Mouse (Mus musculus): ENCODE data around the gene 2010111I01Rik. TPM values are rescaled to one million over a fixed set of nuclear protein-coding genes. Genes with fewer than 3 reads are reported as not detected.

2010111I01Rik gene
- polyA plus RNA-seq, 1 experiment from 2014 or later, result 28.5 TPM

DNA sequence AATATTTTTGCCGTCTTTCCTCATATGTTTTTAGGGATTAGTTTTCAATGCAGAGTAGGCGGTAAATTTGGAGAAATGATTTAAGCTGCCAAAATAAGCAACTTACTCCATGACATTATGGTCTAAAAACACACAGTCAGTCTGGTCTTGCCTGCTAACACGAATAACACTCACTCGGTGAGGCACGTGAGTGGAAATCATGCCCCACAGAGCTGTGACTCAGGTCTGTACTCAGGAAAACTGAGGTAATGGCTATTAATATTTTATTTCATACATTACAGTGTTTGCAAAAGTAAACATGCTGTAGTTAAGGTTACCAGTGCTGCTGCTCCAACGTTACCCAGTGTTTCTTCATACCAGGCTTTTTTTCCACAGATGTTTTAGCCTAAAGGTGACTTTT lies 176.1 kb downstream of the 2010111I01Rik start:
- WGBS, result 94% methylated on average over 6 of the region's 6 CpGs
- Histone ChIP-seq H3K4me3 (no peak overlapping the region), H3K4me1 (peaks cover 10% of the 10 kb centered on the region), H3K36me3 (no peaks in the 10 kb centered on the region), H3K9me3 (replicated peaks) (no peaks in the 10 kb centered on the region), H3K27ac (replicated peaks) (no peak overlapping the region), H3K27me3 (ENCODE audit: low read depth, poor library complexity, severe bottlenecking) (no peaks in the 10 kb centered on the region)
- DNase-seq (ENCODE audit: low spot score), result no peak

DNA sequence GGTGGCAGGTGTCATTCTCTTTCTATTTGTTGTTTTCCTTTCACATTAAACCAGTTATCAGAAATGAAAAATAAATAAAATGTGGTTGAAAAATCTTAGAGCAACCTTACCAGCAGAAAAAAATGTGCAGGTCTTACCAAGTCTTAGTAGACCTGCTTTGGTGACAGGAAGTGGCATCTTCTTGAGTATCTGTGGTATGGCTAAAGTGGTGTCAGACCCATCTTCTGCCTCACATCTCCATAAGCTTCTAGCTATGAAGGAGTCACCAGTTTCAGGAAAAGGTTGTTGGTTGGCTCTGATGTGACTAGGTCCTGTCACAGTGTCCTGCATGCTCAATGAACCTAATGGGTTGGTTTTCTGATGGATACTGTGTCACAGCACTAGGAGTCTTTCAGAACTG lies 176.6 kb downstream of the 2010111I01Rik start:
- H3K27ac ChIP-seq (replicated peaks), result no peak overlapping the region
- peaks cover 15% of the 10 kb centered on the region for H3K4me1 ChIP-seq
- H3K27me3 ChIP-seq (ENCODE audit: low read depth, poor library complexity, severe bottlenecking), result no peaks in the 10 kb centered on the region
- no peak for DNase-seq (ENCODE audit: low spot score)
- H3K4me3 ChIP-seq, result no peak overlapping the region
- no peaks in the 10 kb centered on the region for H3K36me3 ChIP-seq
- no peaks in the 10 kb centered on the region for H3K9me3 ChIP-seq (replicated peaks)

DNA sequence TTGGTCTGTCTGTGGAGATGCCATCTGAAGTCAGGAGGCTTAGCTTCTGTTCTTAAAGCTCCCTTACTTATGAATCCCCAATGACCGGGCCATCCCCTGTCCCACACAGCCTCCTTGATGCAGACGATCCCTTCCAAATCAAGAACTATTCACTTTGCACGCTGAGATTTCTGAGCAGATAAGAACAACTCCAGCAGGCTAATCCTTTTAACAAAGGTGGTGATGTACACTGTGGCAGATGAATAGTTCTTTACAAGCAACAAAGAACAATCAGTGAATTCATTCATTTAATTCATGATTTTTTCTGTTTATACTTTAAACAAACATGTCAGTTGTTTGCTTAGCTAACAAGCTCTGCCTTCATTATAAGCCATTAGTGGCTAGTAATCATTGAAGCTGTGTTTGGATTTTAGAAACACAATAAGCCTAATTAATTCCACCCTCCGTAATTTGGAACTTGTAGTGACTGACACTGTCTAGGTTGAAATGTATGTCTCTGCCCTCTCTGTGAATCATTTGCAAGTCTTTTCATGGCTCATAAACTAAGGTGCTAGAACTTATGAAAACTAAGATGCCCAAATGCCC lies 182.0 kb downstream of the 2010111I01Rik start:
- WGBS, result 24% methylated on average over 4 of the region's 4 CpGs
- H3K27ac ChIP-seq (replicated peaks), result no peak overlapping the region
- no peak for DNase-seq (ENCODE audit: low spot score)
- H3K27me3 ChIP-seq (ENCODE audit: low read depth, poor library complexity, severe bottlenecking), result no peaks in the 10 kb centered on the region
- no peaks in the 10 kb centered on the region for H3K36me3 ChIP-seq
- H3K9me3 ChIP-seq (replicated peaks), result no peaks in the 10 kb centered on the region
- peaks cover 28% of the 10 kb centered on the region for H3K4me1 ChIP-seq
- no peak overlapping the region for H3K4me3 ChIP-seq

DNA sequence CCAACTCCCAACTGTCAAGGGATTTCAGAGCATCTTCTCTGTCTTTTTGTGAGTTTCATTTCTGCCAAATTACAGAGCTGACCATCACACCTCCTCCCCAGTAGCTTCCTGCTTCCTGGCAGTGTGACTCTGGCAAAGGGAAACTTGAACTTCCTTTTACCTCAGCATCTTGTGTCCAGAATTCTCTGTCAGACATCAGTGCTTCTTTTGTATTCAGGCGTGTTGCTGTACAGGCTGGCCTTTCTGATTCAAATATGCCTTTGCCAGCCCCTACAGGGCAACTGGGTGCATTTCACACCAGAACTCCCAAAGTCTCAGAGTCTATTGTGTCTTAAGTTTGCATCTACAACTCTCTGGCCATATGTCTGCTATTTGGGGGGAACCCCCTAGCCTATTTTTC lies 183.5 kb downstream of the 2010111I01Rik start:
- H3K27me3 ChIP-seq (ENCODE audit: low read depth, poor library complexity, severe bottlenecking), result no peaks in the 10 kb centered on the region
- no peaks in the 10 kb centered on the region for H3K9me3 ChIP-seq (replicated peaks)
- H3K4me3 ChIP-seq, result no peak overlapping the region
- H3K36me3 ChIP-seq, result no peaks in the 10 kb centered on the region
- no peak overlapping the region for H3K27ac ChIP-seq (replicated peaks)
- WGBS, result 55% methylated on average over 1 of the region's 1 CpGs
- no peak for DNase-seq (ENCODE audit: low spot score)
- H3K4me1 ChIP-seq, result peaks cover 28% of the 10 kb centered on the region

DNA sequence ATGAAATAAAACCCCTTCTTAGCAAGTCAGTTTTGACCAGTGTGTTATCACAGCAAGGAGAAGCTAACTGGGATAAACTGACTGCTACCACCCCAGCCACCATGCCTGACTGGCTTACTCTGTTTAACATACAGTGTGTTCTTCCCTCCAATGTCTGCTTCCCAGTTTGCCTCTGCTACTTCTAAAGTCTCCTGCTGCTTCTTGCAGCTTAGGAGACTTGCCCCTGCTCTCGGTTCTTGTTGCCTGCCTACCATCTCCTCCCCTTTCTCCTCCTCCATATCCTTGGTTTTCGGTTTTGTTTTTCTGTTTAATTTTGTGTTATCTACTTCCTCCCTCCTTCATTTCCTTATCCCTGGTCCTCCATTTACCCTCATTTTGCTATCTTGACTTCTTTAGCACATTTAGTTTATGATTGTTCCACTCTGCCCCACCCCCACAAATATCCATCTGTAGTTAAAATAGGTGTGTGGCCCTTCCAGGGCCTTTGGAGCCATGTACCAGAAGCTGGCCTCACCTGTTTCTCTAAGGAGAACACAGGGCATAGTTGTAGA lies 185.9 kb downstream of the 2010111I01Rik start:
- H3K27ac ChIP-seq (replicated peaks), result no peak overlapping the region
- H3K9me3 ChIP-seq (replicated peaks), result no peaks in the 10 kb centered on the region
- no peak overlapping the region for H3K4me3 ChIP-seq
- 42% methylated on average over 2 of the region's 2 CpGs for WGBS
- H3K4me1 ChIP-seq, result peaks cover 32% of the 10 kb centered on the region
- H3K27me3 ChIP-seq (ENCODE audit: low read depth, poor library complexity, severe bottlenecking), result no peaks in the 10 kb centered on the region
- no peaks in the 10 kb centered on the region for H3K36me3 ChIP-seq
- DNase-seq (ENCODE audit: low spot score), result no peak

DNA sequence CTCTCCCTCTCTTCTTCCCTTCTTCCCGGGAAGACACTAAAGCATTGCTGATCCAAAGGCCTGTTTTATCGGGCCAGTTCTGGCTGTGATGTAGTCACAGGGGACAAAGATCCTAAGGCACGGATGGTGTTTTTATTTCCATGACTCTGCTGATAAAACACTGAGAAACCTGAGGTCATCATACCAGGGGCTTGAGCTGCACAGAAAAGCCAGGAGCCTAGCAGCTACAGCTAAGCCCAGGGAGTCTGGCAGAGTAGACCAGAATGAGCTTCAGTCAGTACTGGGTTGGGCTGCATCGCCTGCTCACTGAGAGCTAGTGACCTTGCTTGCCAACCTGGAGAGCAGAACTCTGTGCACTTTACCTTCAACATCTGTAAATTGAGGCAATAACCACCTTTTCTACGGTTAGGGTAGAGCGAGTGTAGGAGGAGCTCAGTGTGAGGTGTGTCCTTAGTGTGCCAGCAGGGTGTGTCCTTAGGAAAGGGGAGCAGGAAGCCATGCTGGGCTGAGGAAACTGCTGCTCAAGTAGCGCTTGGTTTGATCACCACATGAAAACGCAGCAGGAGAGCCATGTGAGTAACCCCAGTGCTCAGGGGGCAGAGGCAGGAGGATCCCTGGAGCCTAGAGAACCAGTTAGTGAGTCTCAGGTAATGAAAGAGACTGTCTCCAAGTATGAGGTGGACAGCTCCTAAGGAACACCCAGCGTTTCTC lies 186.5 kb downstream of the 2010111I01Rik start:
- Histone ChIP-seq H3K4me1 (peaks cover 28% of the 10 kb centered on the region), H3K4me3 (no peak overlapping the region), H3K36me3 (no peaks in the 10 kb centered on the region), H3K27me3 (ENCODE audit: low read depth, poor library complexity, severe bottlenecking) (no peaks in the 10 kb centered on the region), H3K9me3 (replicated peaks) (no peaks in the 10 kb centered on the region), H3K27ac (replicated peaks) (no peak overlapping the region)
- no peak for DNase-seq (ENCODE audit: low spot score)
- 86% methylated on average over 9 of the region's 9 CpGs for WGBS

DNA sequence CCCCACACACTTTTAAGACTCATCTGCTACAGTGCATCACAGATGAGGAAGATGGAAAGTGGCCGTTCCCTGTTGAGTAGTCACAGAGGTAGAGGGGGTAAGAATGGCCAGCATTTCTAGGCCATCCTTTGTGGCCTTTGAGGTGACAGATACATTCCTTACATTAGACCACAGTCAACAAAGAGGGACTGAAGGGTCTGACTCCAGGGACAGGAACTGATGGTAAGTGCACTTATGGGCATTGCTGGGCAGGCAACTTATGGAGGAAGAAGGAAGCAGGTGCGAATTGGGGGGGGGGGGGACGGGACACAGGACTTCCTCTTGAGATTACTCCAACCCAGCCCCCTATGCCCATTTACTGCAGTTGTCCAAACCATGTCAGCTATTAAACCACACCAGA lies 187.8 kb downstream of the 2010111I01Rik start:
- no peak overlapping the region for H3K27ac ChIP-seq (replicated peaks)
- no peak overlapping the region for H3K4me3 ChIP-seq
- no peak for DNase-seq (ENCODE audit: low spot score)
- no peaks in the 10 kb centered on the region; the same call in 1 of the 2 replicates for H3K9me3 ChIP-seq (replicated peaks)
- no peaks in the 10 kb centered on the region for H3K27me3 ChIP-seq (ENCODE audit: low read depth, poor library complexity, severe bottlenecking)
- 72% methylated on average over 3 of the region's 3 CpGs for WGBS
- H3K36me3 ChIP-seq, result 0 out of 2 replicates have a peak, but pooled peaks cover 3% of the 10 kb centered on the region
- H3K4me1 ChIP-seq, result peaks cover 21% of the 10 kb centered on the region

DNA sequence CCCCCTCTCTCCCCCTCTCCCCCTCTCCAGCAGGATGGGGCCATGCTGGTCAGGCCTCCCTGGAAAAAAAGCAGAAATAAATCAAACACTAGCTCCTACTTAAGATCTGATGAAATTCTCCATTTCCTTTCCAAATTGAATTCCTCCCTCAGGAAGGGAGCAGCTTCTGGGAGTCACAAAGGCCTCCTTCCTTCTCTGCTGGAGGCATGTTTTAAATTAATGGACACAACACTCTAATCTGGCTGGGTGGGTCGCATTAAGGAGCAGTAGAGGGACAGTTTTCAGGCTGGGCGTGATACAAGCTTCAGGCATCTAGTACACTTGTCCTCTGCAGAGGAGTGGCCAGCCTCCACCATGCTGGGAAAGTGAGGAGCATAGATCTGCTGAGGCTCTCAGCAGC lies 188.7 kb downstream of the 2010111I01Rik start:
- H3K27ac ChIP-seq (replicated peaks), result no peak overlapping the region
- H3K36me3 ChIP-seq, result 0 out of 2 replicates have a peak, but pooled peaks cover 3% of the 10 kb centered on the region
- H3K4me3 ChIP-seq, result no peak overlapping the region
- peaks cover 13% of the 10 kb centered on the region for H3K4me1 ChIP-seq
- WGBS, result 53% methylated on average over 2 of the region's 2 CpGs
- H3K27me3 ChIP-seq (ENCODE audit: low read depth, poor library complexity, severe bottlenecking), result no peaks in the 10 kb centered on the region
- DNase-seq (ENCODE audit: low spot score), result no peak
- H3K9me3 ChIP-seq (replicated peaks), result no peaks in the 10 kb centered on the region; the same call in 1 of the 2 replicates

DNA sequence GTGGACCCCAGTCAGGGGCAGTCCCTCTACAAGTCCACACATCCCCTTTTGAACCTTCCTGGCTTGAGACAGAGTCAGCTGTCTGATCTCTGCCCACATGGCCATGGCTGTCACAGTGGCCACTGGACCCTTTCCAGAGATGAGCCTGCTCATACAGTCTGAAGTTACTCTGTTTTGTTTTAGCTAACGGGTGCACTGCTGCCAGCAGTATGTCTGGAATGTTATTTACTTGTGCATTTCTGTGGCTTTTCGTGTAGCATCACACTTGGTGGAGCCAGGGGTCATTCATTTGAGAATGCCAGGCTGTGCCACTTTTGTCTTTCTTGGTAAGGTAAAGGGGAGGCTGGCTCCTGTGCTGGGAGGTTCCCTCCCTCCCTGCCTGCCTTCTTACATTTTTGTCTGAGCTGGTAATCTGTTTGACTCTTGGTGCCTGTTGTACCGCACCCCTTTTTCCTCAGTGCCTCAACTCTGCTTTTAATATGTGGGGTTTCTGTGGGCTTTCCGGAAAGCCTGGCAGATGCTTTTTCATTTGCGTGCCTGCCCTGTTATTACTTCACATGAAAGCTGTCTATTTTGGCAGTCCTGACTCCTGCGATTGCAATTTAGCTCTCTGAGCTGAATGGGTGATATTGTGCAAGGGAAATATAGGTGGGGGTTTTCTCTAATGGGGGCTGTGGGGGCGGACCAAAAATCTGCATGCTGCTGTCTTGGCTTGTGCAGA lies 190.3 kb downstream of the 2010111I01Rik start:
- no peak for DNase-seq (ENCODE audit: low spot score)
- peaks cover 8% of the 10 kb centered on the region; the same call in 1 of the 2 replicates for H3K4me1 ChIP-seq
- H3K27ac ChIP-seq (replicated peaks), result no peak overlapping the region
- no peaks in the 10 kb centered on the region; the same call in 1 of the 2 replicates for H3K9me3 ChIP-seq (replicated peaks)
- H3K4me3 ChIP-seq, result no peak overlapping the region
- no peaks in the 10 kb centered on the region for H3K27me3 ChIP-seq (ENCODE audit: low read depth, poor library complexity, severe bottlenecking)
- WGBS, result 89% methylated on average over 7 of the region's 7 CpGs
- 0 out of 2 replicates have a peak, but pooled peaks cover 3% of the 10 kb centered on the region for H3K36me3 ChIP-seq

DNA sequence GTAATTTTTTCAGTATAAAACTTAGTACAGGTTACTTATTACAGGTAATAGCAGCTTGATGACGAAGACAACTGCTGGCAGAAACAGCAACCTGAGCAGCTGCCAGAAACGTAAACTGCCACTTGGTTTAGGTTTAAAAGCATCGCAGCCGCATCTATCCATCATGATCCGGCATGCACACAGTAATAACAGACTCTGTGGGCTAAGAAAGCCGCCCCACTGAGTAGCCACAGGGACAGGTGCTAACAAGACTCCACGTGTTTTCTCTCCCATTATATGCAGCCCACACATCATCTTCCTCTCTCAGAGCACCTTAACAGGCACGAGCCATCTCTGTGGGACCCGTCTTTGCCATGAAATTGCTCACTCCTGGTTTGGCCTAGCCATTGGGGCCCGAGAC lies 191.6 kb downstream of the 2010111I01Rik start:
- no peaks in the 10 kb centered on the region for H3K27me3 ChIP-seq (ENCODE audit: low read depth, poor library complexity, severe bottlenecking)
- H3K4me3 ChIP-seq, result no peak overlapping the region
- H3K36me3 ChIP-seq, result 0 out of 2 replicates have a peak, but pooled peaks cover 3% of the 10 kb centered on the region
- no peak overlapping the region for H3K27ac ChIP-seq (replicated peaks)
- WGBS, result 93% methylated on average over 10 of the region's 10 CpGs
- H3K9me3 ChIP-seq (replicated peaks), result no peaks in the 10 kb centered on the region; the same call in 1 of the 2 replicates
- 0 out of 2 replicates have a peak, but pooled peaks cover 4% of the 10 kb centered on the region for H3K4me1 ChIP-seq
- no peak for DNase-seq (ENCODE audit: low spot score)

DNA sequence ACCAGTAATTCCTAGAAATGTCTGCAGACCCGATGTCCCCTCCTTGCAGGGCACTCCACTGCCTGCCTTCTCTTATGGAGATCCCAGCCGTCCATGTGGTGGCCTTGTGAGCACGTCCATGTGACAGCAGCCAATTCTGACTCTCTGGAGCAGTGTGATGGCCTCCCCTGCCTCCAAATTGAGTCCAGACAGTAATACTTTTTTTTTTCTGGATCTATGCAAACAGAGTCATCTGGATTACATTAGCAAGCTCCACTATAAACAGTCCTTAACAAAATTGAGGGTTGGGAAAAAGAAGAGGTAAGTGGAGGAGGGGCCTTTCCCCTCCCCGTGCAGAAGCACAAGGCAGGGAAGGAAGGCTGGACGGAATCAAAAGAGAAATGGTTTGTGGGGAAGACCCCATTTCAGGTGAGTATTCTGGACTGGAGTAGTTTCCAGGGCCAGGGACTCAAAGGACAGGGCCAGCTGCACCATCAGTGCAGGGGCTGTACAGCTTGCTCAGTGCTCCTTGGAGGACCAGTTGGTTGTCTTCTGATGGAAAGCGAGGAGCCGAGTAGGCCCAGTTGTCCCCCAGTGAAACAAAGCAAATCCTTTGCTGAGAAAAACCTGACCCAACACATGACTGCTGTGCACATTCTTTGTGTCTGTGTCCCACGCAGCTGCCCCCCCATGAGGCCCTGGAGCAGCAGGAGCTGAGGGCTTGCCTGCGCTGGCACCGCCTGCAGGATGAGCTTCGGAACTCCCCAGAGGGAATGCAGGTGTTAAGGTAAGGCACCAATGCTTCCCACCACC lies 205.8 kb downstream of the 2010111I01Rik start:
- Histone ChIP-seq H3K36me3 (no peaks in the 10 kb centered on the region), H3K9me3 (replicated peaks) (no peaks in the 10 kb centered on the region), H3K27ac (replicated peaks) (peak overlapping the region; percentile 83), H3K4me3 (no peak overlapping the region), H3K27me3 (ENCODE audit: low read depth, poor library complexity, severe bottlenecking) (no peaks in the 10 kb centered on the region), H3K4me1 (peaks cover 26% of the 10 kb centered on the region)
- DNase-seq (ENCODE audit: low spot score), result peak; percentile 19
- 66% methylated on average over 11 of the region's 11 CpGs for WGBS
